Mouse (Mus musculus): ENCODE results near the gene Pnp. TPM values are rescaled to one million over a fixed set of nuclear protein-coding genes. Genes with fewer than 3 reads are reported as not detected.
"Not testable (repeated sequence)": the region's sequence is repeated elsewhere in the genome, so short reads cannot be mapped to it uniquely, and the experiment has no call there.

The Pnp gene
- total RNA-seq (2021): 10 to 100 TPM; 13.0 to 17.4 TPM

DNA sequence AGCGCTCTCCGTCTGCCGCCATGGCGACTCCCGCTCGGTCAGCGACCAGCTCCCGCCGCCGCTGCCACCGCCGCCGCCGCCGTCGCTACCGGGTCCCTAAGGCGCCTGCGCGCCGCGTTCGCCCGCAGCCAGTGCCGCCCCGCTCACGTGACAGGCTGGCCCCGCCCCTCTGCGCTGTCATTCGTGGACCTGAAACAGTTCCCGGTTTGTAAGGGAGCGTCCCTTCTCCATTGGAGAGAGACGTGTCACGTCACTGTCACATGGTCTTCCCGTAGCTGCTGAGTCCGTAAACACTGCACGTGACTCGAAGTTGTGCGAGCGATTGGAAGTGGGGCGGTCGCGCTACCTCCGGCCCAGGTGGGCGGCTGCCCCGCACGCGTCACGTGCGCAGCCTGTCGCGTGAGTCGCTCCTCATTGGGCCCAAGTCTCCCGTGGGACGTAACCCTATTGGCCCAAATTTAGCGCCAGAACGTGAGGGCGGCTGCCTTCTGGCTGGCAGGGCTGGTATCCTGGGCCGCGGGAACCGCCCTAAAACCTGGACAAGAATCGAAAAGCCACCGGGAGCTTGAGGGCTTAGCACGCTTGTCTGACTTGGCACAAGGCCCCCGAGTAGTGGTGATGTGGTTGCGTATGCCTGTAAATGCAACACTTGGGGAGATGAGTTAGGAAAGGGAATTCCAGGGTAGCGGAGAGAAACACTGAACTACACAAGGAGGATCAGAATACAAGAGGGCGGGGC, at the start of gene Pnp, which contains the start of gene Pip4p1:
TSS of gene Pnp (plus strand) at position 329 of the 739 bp plus-strand sequence.
TSS of gene Pip4p1 (minus strand) at position 103 of the 739 bp plus-strand sequence.
- DNase-seq (ENCODE audit: extremely low spot score in 1 of 2, low spot score in 1 of 2): peak; percentile 94 to 96

DNA sequence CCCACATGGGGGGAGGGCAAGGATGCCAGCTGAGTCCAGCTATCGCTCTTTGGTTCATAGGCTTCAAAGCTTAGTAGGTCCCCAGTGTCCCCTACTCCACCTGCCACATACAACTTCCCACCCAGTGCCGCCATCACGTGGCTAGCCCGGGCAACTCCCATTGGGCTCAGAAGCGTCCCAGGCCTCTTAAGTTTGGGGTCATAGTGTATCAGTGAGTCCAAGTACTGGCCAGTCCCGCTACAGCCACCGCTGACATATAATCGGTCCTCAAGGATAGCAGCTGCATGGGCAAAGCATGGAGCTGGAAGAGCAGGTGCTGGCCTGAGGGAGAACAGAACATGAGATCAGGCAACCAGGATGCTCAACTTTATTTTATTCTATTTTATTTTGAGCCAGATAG, 39.3 kb upstream of the Pnp start:
- no peak for DNase-seq (ENCODE audit: extremely low spot score in 1 of 2, low spot score in 1 of 2)

DNA sequence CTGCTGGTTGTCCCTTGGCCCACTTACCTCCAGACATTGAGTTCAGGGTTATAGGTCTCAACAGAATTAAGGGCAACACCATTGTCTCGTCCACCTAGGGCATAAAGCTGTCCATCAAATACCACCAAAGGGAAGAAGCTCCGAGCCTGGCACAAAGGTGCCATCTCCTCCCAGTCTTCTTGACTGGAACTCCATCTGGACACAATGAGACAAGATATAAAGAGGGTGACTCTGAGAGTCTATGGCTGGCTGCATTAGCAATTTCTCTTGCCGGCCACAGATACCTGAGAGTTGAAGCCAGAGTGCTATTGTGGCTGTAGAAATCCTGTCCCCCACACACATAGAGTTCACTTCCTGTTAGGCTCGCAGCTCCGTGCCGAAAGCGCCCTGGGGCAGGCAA, 38.8 kb upstream of the Pnp start:
- DNase-seq (ENCODE audit: extremely low spot score in 1 of 2, low spot score in 1 of 2): no peak

DNA sequence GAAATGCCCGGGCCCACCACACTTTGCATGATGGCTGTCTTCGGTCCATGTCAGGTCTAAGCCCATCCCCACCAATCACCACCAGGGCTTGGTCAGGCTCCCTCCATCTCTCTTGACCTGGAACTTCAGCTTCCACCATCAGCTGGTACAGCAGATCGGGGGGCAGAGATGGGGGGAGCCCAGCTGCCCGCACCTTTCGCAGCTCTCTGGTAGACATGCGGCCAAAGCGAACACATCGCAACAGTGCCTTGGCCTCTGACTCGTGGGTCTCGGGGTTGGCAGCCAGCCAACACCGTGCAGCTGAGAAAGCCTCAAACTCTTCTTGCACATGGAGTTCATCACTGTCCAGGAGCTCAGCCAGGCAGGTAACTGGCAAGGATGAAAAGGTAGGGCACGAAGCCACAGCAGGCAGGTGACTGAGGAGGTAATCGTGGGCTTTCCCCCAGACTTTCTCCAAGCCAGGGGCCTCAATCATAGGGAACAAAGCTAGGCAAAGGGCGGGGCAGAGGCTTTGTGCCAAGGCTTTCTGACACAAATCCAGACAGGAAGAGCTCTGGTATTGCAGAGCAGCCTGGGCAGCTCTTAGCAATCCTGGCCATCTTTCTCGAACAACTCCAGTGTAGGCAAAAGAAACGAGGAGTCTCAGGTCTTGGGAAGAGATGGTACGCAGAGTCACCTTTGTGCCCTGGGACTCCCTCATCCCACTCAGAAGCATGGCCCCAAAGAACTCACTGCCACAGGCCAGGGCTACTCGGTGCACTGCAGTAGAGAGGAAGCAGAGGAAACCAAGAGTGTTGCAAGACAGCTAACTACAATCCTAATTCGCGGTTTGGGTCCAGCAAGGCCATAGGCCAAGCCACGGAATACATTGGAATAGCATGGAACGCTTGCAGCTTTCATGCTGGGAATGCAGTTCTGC, 38.1 kb upstream of the Pnp start:
- no peak for DNase-seq (ENCODE audit: extremely low spot score in 1 of 2, low spot score in 1 of 2)

DNA sequence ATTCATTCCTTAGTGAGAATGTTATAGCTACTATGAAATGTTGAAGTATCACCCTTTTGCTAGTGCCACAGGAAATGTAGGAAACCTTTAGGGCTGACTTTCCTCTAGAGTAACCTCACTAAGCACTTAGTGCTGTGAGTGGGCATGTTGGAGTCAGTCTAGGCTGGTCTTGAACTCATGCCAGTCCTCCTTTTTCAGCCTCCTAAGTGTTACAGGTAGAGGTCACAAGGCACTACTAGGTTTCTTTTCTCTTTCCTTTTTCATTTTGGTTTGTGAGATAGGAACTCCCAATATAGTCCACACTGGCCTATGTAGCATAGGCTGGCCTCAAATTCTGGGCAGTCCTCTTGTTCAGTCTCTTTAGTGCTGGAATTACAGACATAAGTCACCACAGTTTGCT, 35.5 kb upstream of the Pnp start:
- no peak for DNase-seq (ENCODE audit: extremely low spot score in 1 of 2, low spot score in 1 of 2)

DNA sequence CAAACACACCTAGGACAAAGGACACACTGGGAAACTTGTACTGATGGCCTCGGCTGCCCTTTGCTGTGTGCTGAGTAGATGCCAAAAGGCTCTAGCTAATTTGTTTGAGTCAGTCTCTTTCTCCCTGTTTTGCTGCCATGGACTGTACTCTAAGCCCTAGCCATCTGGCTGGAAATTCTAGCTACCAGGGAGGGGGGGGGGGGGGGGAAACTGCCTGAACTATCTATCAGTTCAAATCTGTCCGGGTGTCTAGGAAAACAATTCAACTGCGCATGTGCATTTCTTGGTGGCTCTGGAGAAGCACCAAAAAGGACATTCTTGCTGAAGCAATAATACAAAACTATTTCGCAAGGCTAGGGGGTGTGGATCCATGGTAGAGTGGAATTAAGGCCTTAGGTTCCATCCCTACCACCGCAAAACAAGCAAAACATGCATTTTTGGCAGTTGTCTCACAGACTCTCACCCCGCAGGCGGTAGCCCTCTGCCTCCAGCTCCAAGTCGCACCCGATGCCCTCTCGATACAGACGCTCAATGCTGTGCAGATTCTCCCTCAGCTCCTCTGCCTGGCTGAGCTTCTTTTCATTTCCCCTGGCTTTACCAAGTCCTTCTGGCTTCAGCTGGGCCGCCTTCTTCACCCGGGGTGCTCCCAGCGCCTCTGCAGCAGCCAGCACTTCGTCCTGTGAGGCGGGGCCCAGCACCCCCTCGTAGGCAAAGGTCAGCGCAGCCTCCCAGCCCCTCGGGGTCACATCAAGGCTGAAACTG, 34.7 kb upstream of the Pnp start:
- peak; percentile 19 to 26 for DNase-seq (ENCODE audit: extremely low spot score in 1 of 2, low spot score in 1 of 2)

DNA sequence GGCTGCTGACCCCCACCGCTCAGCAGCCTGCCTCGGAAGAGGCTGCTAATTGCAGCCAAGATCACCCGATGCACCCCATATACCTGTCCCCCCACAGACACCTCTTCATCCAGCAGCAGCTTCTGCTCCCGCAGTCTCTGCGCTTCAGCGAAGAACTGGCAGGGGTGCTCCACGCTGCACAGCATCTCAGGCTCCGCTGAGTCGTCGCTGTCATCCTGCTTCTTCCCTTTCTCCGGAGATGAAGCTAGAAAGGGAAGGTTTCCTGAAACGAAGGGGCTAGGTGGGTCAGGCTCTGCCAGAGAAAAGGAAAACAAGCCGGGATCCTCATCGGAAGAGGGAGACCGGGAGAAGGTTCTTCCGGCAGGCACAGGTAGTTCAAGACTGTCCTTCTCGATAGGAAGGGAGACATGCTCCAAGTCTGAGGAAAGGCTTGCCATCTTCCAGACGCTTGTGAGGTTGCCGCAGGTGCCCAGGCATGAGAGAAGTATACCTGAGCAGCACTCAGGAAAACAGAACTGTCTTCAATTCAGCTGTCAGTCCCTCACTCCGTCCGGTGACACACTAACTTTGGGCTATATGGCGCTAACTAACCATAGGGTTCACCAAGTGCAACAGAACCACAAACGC, 34.0 kb upstream of the Pnp start:
- DNase-seq (ENCODE audit: extremely low spot score in 1 of 2, low spot score in 1 of 2): peak; percentile 11 to 25

DNA sequence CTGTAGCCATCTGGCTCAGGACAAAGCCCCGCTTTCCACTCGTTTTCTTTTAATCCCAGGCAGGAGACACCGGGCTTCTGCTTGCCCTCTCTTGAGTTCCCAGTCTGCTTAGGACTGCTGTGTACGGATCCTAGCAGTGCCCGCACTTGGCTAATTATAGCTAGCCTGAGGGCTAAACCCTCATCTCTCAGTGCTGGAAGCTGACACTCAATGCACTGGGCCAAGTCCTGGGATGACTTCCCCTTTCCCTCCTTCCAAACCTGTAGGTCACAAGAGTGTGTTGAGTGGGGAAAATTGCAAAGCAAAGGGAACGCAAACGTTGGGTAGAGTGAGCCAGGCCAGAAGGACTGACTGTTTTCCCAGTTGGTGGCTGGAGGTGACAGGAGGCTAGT, 33.5 kb upstream of the Pnp start, which contains the start of gene Klhl33:
TSS of gene Klhl33 (minus strand) at position 134 of the 392 bp plus-strand sequence.
- peak in 1 of 2 experiments; percentile 11 for DNase-seq (ENCODE audit: extremely low spot score in 1 of 2, low spot score in 1 of 2)

DNA sequence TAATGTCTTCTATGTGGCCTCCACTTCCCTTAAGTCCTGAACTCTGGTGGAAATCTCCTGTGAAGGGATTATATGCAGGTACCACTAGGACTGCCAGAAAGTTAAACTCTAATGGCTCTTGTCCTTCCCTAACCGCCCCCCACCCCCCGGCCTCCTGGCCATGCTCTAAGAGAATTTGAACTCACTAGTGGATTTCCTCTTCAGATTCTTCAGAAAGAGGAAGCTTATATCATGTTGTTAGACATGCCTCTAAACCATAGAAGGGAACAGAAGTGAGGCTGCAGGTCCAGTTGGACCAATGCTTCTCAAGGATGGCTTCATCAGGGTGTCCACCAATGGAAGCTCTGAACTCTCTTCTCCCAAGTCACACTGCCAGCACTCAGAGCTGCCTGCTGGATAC, 32.9 kb upstream of the Pnp start:
- DNase-seq (ENCODE audit: extremely low spot score in 1 of 2, low spot score in 1 of 2): not testable (repeated sequence)

DNA sequence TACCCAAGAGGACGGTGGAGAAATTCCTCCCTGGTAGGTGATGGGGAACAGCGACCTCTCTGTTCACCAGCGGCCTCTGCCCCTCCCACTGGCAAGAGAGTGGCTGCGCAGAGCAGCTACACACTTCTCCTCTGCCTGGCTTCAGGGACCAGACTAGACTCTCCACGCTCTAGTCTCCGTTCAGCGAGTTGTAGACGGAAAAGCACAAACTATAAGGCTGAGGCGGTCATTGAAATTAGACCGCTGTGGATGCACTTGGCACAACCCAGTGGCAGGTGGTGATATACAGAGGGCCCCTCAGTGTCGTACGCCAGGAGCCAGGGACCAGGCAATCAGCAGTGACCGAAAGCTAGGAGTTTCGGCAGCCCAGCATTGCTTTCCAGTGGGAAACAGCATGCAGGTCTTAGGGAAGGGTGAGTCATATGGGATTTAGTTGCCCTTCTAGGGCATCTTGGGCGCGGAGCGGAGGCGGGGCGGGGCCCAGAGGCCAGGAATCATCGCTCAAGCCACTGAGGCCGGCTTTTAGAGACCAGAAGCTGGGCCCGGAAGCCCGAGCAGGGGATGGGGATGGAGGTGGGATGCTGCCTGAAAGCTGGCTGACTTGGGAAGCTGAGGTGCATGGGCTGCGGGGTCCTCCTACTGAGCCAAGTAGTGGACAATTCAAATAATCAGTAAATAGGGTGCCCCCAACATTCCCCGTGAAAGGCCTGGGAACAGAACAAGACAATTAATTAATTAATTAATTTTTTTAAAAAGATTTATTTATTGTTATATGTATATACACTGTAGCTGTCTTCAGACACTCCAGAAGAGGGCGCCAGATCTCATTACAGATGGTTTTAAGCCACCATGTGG, 26.7 kb upstream of the Pnp start:
- no peak for DNase-seq (ENCODE audit: extremely low spot score in 1 of 2, low spot score in 1 of 2)

DNA sequence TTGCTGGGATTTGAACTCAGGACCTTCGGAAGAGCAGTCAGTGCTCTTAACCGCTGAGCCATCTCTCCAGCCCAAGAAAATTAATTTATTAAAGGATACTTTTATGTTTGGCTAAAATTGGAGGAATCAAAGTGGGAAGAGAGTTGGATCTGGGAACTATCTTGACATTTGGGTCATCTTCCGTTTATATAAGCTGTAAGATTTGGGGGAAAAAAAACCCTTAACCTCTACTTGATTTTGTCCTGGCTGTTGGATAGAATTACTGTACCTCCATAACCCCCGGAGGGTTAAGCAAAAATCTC, 26.1 kb upstream of the Pnp start:
- DNase-seq (ENCODE audit: extremely low spot score in 1 of 2, low spot score in 1 of 2): no peak

DNA sequence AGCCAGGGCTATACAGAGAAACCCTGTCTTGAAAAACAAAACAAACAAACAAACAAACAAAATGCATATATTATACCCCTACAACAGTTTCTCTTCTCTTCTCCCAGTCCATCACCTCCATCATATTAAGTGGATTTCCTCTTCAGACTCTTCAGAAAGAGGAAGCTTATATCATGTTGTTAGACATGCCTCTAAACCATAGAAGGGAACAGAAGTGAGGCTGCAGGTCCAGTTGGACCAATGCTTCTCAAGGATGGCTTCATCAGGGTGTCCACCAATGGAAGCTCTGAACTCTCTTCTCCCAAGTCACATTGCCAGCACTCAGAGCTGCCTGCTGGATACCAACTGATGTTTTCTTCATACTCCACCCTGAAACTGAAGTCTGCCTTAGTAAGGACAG, 25.6 kb upstream of the Pnp start:
- DNase-seq (ENCODE audit: extremely low spot score in 1 of 2, low spot score in 1 of 2): not testable (repeated sequence)

DNA sequence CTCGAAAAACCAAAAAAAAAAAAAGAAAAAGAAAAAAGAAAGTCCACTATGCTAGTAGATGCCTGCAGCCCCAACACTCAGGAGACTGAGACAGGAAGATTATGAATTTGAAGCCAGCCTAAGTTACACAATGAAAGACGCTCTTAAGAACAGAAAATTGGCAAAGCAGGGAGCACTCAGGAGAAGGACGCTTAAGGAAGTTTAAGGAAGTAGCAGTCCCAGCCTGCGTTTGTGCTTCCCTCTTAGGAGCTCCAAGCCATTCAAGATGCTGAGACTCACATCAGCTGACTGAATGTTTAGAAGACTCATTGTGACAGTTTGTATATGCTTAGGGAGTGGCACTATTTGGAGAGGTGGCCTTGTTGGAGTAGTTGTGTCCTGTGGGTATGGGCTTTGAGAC, 22.8 kb upstream of the Pnp start:
- no peak for DNase-seq (ENCODE audit: extremely low spot score in 1 of 2, low spot score in 1 of 2)

DNA sequence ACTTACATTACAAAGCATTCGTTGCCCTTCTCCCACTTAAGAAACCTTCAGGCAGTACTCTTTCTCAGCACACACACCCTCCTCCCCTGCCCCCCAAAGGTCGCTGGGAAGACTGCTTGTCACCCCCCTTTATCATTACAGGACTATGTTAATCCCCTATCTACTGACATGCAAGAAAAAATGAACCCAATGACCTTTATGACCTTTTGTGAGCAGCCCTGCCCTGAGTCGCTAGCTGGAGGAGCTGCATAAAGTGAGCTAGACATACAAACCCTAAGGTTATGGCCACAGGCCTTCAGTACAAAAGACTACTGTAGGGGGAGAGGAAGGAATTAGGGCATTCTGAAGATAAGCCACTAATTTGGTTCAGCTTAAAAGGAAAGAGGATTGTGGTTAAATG, 19.5 kb upstream of the Pnp start:
- DNase-seq (ENCODE audit: extremely low spot score in 1 of 2, low spot score in 1 of 2): no peak

DNA sequence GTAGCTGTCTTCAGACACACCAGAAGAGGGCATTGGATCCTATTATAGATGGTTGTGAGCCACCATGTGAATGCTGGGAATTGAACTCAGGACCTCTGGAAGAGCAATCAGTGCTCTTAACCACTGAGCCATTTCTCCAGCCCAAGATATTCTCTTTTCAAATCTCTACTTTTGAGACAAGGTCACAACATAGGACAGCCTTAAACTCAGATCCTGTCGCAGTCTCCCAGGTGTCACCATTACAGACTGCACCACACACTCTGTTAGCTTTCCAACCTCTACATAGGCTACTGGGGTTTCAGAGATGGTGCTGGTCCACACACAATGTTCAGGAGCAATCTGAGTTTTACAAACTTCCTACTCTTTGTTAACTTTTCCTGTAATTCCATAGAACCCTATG, 7.4 kb upstream of the Pnp start:
- not testable (repeated sequence) for DNase-seq (ENCODE audit: extremely low spot score in 1 of 2, low spot score in 1 of 2)

DNA sequence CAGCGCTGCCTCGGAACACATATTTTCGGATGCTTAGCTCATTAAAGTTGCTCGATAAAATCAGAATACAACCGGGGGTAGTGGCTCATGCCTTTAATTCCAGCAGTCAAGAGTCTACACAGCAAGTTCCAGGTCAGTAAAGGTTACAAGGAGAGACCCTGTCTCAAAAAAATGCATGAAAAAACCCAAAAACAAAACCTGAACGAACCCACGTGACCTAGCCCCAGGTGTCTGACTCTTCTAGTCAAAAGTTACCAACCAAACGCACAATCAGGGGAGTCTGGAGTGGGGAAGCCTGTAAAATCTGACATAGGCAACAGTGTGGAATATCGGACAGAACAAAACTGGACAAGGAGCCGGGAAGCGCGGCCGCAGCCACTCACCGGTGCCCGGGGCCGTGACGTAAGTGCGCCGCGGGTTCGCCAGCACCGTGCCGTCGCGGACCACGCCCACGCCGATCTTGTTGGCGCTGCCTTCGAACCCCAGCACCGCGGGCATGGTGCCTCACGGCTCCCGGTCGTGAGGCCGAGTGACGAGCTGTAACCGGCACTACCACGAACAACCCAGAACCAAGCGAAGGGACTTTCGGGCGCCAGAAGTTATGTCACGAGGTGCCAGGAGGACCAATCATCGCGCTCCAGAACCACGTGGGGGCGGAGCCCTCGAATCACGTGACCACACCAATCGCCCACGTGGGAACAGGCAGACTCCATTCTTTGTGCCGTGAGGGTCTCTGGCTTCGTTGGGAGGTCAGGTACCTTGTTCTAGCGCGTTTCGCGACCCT, 6.4 kb upstream of the Pnp start, which contains the start of the genes Osgep and Apex1:
TSS of gene Osgep (minus strand) at position 613 of the 784 bp plus-strand sequence.
TSS of gene Apex1 (plus strand) at position 688 of the 784 bp plus-strand sequence.
- peak; percentile 84 to 94 for DNase-seq (ENCODE audit: extremely low spot score in 1 of 2, low spot score in 1 of 2)

DNA sequence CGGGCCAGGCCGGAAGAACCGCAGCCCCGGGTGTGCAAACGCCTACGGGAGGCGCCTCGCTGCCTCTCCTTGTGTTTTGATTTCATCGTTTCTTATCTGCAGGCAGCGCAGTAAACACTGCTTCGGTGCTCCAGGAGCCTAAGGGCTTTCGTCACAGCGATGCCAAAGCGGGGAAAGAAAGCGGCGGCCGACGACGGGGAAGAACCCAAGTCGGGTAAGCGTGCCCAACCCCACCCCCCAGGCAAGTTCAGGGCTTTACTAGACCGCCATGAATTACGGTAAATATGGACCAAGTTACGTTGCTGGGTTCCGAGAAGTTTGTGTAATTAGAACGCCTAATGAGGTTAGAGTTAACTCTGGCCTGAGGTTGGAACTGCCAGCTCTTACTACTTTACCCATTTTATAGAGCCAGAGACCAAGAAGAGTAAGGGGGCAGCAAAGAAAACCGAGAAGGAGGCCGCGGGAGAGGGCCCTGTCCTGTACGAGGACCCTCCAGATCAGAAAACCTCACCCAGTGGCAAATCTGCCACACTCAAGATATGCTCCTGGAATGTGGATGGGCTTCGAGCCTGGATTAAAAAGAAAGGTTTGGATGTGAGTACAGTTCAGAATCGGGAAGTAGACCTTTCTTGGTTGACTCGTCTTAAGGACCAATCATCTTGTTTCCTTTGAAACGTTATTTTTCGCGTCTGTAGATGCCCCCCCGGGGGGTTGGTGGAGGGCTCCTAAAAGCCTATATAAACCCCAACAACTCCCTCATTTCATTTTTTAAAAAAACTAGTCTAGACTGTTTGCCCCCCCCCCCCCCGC, 5.6 kb upstream of the Pnp start:
- DNase-seq (ENCODE audit: extremely low spot score in 1 of 2, low spot score in 1 of 2): no peak

DNA sequence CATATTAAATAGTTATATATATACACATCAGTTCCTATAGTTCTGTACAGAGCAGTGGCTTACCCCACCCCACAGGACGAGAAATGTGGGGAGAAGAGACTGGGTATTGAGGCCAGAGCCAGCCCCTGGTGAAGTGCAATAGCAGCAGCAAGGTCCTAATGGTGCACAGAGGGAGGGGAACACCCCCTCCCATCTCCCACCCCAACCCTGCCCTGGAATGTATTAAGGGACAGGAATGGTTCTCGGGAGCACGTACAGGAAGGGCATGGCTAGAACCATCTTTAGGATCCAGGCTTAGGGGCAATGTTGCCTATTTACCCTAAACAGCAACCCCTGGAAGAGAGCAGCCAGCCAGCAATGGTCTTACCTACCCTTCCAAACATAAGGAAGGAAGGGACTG, 3.5 kb upstream of the Pnp start:
- no peak for DNase-seq (ENCODE audit: extremely low spot score in 1 of 2, low spot score in 1 of 2)

Data from layer of hippocampus, postnatal 25 days (tissue).